Mouse (Mus musculus): Measurements from ENCODE around the gene Arxes1. TPM values are rescaled to one million over a fixed set of nuclear protein-coding genes. Genes with fewer than 3 reads are reported as not detected.
"Not testable (repeated sequence)": the region's sequence is repeated elsewhere in the genome, so short reads cannot be mapped to it uniquely, and the experiment has no call there.

Arxes1 gene
- under 1 TPM in 1 of 2 experiments, not detected in 1; 0.20 TPM for total RNA-seq (2021)
- long read RNA-seq, experiment 1 = 0 reads
- long read RNA-seq, experiment 2 = 0 reads

GRCm38 (mm10) chrX:136032799-136033763, at the start of gene Arxes1:
TSS of gene Arxes1 (plus strand) at chrX:136033367.
- H3K27ac ChIP-seq; intact Hi-C loops (cut with DNase I): not testable (repeated sequence)
- peak; percentile 18 for DNase-seq
- peak within 1 kb of the TSS; percentile 60 for H3K4me3 ChIP-seq

- TF ChIP-seq CTCF (IDR thresholded peaks at IDR 0.05) = no peak
- H3K4me3 ChIP-seq = no peak overlapping the region
- intact Hi-C loops (cut with DNase I) = no loop called here
- DNase-seq = no peak
- H3K27ac ChIP-seq = no peak overlapping the region
These were observed 48.5 kb upstream of the Arxes1 start for GRCm38 (mm10) chrX:135984539-135985260.

GRCm38 (mm10) chrX:135986267-135986666, 46.9 kb upstream of the Arxes1 start:
- no peak for TF ChIP-seq CTCF (IDR thresholded peaks at IDR 0.05)
- H3K27ac ChIP-seq = no peak overlapping the region
- intact Hi-C loops (cut with DNase I) = no loop called here
- no peak overlapping the region for H3K4me3 ChIP-seq
- no peak for DNase-seq

GRCm38 (mm10) chrX:135990661-135991060, 42.5 kb upstream of the Arxes1 start:
- Histone ChIP-seq H3K27ac (no peak overlapping the region), H3K4me3 (no peak overlapping the region)
- DNase-seq = no peak
- intact Hi-C loops (cut with DNase I) = no loop called here
- TF ChIP-seq CTCF (IDR thresholded peaks at IDR 0.05) = no peak

- intact Hi-C loops (cut with DNase I); H3K4me3 ChIP-seq; DNase-seq; H3K27ac ChIP-seq: not testable (repeated sequence)
These were observed 40.0 kb upstream of the Arxes1 start for GRCm38 (mm10) chrX:135993192-135993594.

- H3K27ac ChIP-seq; H3K4me3 ChIP-seq; intact Hi-C loops (cut with DNase I): not testable (repeated sequence)
- DNase-seq = peak; percentile 24
These were observed 39.5 kb upstream of the Arxes1 start, which contains the start of gene Arxes2 for GRCm38 (mm10) chrX:135993664-135994119. TSS of gene Arxes2 (plus strand) at chrX:135993824.

GRCm38 (mm10) chrX:136007199-136007843, 25.8 kb upstream of the Arxes1 start:
- Histone ChIP-seq H3K27ac (no peak overlapping the region), H3K4me3 (no peak overlapping the region)
- intact Hi-C loops (cut with DNase I) = no loop called here
- no peak for DNase-seq
- TF ChIP-seq CTCF (IDR thresholded peaks at IDR 0.05) = no peak

GRCm38 (mm10) chrX:136014392-136014791, 18.8 kb upstream of the Arxes1 start:
- intact Hi-C loops (cut with DNase I) = no loop called here

GRCm38 (mm10) chrX:136030331-136030730, 2.8 kb upstream of the Arxes1 start:
- intact Hi-C loops (cut with DNase I) = no loop called here
- Histone ChIP-seq H3K27ac (no peak overlapping the region), H3K4me3 (no peak overlapping the region)
- no peak for DNase-seq
- no peak for TF ChIP-seq CTCF (IDR thresholded peaks at IDR 0.05)

More at GRCm38 (mm10) chrX:136014392-136014791, 18.8 kb upstream of the Arxes1 start:
- no peak overlapping the region for H3K4me3 ChIP-seq
- no peak overlapping the region for H3K27ac ChIP-seq
- no peak for TF ChIP-seq CTCF (IDR thresholded peaks at IDR 0.05)
- DNase-seq = no peak

- no peak overlapping the region for H3K4me3 ChIP-seq
- no peak for TF ChIP-seq CTCF (IDR thresholded peaks at IDR 0.05)
- intact Hi-C loops (cut with DNase I) = no loop called here
- DNase-seq = no peak
- no peak overlapping the region for H3K27ac ChIP-seq
These were observed 10.6 kb downstream of the Arxes1 start for GRCm38 (mm10) chrX:136043726-136044125.

GRCm38 (mm10) chrX:136047528-136047927, 14.4 kb downstream of the Arxes1 start:
- peak; percentile 28 for DNase-seq
- intact Hi-C loops (cut with DNase I) = loop anchor here (2.0 kb wide), 1 partner anchor 273 kb away; no protein-coding TSS in a partner anchor
- peak; percentile 78 for TF ChIP-seq CTCF (IDR thresholded peaks at IDR 0.05)

GRCm38 (mm10) chrX:136051219-136051618, 18.1 kb downstream of the Arxes1 start:
- Histone ChIP-seq H3K27ac (no peak overlapping the region), H3K4me3 (no peak overlapping the region)
- no peak for DNase-seq
- TF ChIP-seq CTCF (IDR thresholded peaks at IDR 0.05) = no peak
- intact Hi-C loops (cut with DNase I) = no loop called here

More at GRCm38 (mm10) chrX:136047528-136047927, 14.4 kb downstream of the Arxes1 start:
- H3K4me3 ChIP-seq = no peak overlapping the region
- H3K27ac ChIP-seq = no peak overlapping the region

Measured in gastrocnemius, adult 2 months (tissue).